ENCODE assay signal across 12 mouse cellular contexts in the genomic region with DNA sequence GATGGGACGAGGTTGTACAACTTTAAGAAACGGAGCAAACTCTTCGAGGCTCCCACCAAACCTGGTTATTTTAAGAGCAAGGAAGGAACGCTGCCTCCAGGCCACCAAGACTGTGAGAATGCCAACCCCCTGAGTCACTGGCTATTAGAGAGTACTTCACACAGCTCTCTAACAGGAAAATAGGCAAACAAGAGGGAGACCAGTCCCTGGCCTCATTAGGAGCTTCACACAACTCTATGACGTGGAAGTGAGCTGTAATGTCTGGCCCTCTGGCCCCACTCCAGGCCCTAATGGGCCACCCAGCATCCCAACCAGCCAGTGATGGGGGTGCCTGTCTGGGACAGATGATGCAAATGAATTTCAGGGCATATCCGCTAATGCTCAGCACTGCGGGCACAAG. TPM values are rescaled to one million over a fixed set of nuclear protein-coding genes. Genes with fewer than 3 reads are reported as not detected.
DNase-seq lines count a peak whose midpoint lies in the region; ATAC-seq and TF ChIP-seq lines count a peak whose summit lies in the region.
"Had no signal": no experiment of that assay in that cellular context is flagged by ENCODE, and none has a peak within 500 bp of the region (broad histone marks: within the 10 kb centered on the region; RNA-seq: fewer than 3 reads in every experiment).

No protein-coding gene starts in this region.

- no peaks in the 10 kb centered on the region; the same call in 1 of the 2 replicates for H3K4me1 ChIP-seq in testis, adult 2 months (ENCODE audit: control insufficient read depth, insufficient read depth, low read length)
- peaks cover 27% of the 10 kb centered on the region for H3K4me1 ChIP-seq in limb, embryonic 13.5 days
- H3K4me1 ChIP-seq in stomach, postnatal 0 days (replicated peaks; ENCODE audit: control insufficient read depth, insufficient read depth), result peaks cover 3% of the 10 kb centered on the region; the same call in 1 of the 2 replicates
- H3K4me1 ChIP-seq in hindbrain, embryonic 11.5 days (replicated peaks; ENCODE audit: control insufficient read depth, insufficient read depth, low read length), result no peaks in the 10 kb centered on the region

- ATAC-seq in limb, embryonic 13.5 days (ENCODE audit: low FRiP score, low read depth), result 0 out of 2 replicates have a peak, but pooled peaks have one; percentile 34
- ATAC-seq in stomach, postnatal 0 days (ENCODE audit: low FRiP score, low TSS enrichment), result peak; percentile 80
- no peak for ATAC-seq in hindbrain, embryonic 11.5 days (ENCODE audit: low FRiP score)

- H3K9me3 ChIP-seq in limb, embryonic 13.5 days, result no peaks in the 10 kb centered on the region; the same call in 1 of the 2 replicates
- no peaks in the 10 kb centered on the region for H3K9me3 ChIP-seq in stomach, postnatal 0 days (ENCODE audit: control insufficient read depth, low read length)
- H3K9me3 ChIP-seq in hindbrain, embryonic 11.5 days (ENCODE audit: control insufficient read depth, low read length), result no peaks in the 10 kb centered on the region

- H3K27me3 ChIP-seq in testis, adult 2 months (ENCODE audit: control insufficient read depth, insufficient read depth, low read length), result no peaks in the 10 kb centered on the region
- H3K27me3 ChIP-seq in limb, embryonic 13.5 days, result no peaks in the 10 kb centered on the region
- no peaks in the 10 kb centered on the region for H3K27me3 ChIP-seq in stomach, postnatal 0 days (ENCODE audit: control insufficient read depth, insufficient read depth, low read length)
- H3K27me3 ChIP-seq in hindbrain, embryonic 11.5 days (ENCODE audit: control insufficient read depth, insufficient read depth, low read length), result no peaks in the 10 kb centered on the region

- H3K4me2 ChIP-seq in limb, embryonic 13.5 days (replicated peaks), result no peak overlapping the region
- H3K4me2 ChIP-seq in stomach, postnatal 0 days (replicated peaks; ENCODE audit: low read depth), result no peak overlapping the region
- no peak overlapping the region for H3K4me2 ChIP-seq in hindbrain, embryonic 11.5 days (replicated peaks; ENCODE audit: low read depth, low read length)

- H3K36me3 ChIP-seq in testis, adult 2 months (ENCODE audit: control insufficient read depth, insufficient read depth, low read length), result no peaks in the 10 kb centered on the region
- H3K36me3 ChIP-seq in limb, embryonic 13.5 days, result peaks cover 3% of the 10 kb centered on the region; the same call in 1 of the 2 replicates
- no peaks in the 10 kb centered on the region; the same call in 1 of the 2 replicates for H3K36me3 ChIP-seq in stomach, postnatal 0 days (ENCODE audit: control insufficient read depth, insufficient read depth, low read length)
- no peaks in the 10 kb centered on the region for H3K36me3 ChIP-seq in hindbrain, embryonic 11.5 days (ENCODE audit: control insufficient read depth, insufficient read depth, low read length)

- TF ChIP-seq CTCF in testis, adult 2 months (IDR thresholded peaks at IDR 0.05; ENCODE audit: control insufficient read depth, insufficient read depth, insufficient replicate concordance, low read depth, low read length), result no peak
- TF ChIP-seq CTCF in stomach, postnatal 0 days (IDR thresholded peaks at IDR 0.05; ENCODE audit: low read depth), result no peak

- no peak overlapping the region for H3K4me3 ChIP-seq in testis, adult 2 months (ENCODE audit: control insufficient read depth, low read depth, low read length)
- no peak overlapping the region for H3K4me3 ChIP-seq in limb, embryonic 13.5 days
- H3K4me3 ChIP-seq in stomach, postnatal 0 days (ENCODE audit: low read depth, low read length), result no peak overlapping the region
- H3K4me3 ChIP-seq in hindbrain, embryonic 11.5 days (ENCODE audit: low read depth, low read length), result no peak overlapping the region
- H3K4me3 ChIP-seq: hindbrain, embryonic 10.5 days; megakaryocyte, embryonic 14.5 days had no signal

- peak overlapping the region; percentile 72 for H3K27ac ChIP-seq in testis, adult 2 months (ENCODE audit: control insufficient read depth, insufficient read depth, low read depth, low read length)
- H3K27ac ChIP-seq in limb, embryonic 13.5 days, result peak overlapping the region; percentile 72; the same call in 1 of the 2 replicates
- 0 out of 2 replicates have a peak overlapping the region, but pooled peaks have one; percentile 40 for H3K27ac ChIP-seq in stomach, postnatal 0 days (replicated peaks)
- H3K27ac ChIP-seq in hindbrain, embryonic 11.5 days (ENCODE audit: low read depth, low read length), result no peak overlapping the region

- TF ChIP-seq EP300 in stomach, postnatal 0 days (optimal IDR thresholded peaks at IDR 0.05), result no peak

- no peak overlapping the region for H3K9ac ChIP-seq in limb, embryonic 13.5 days
- no peak overlapping the region for H3K9ac ChIP-seq in stomach, postnatal 0 days (ENCODE audit: low read length)
- H3K9ac ChIP-seq in hindbrain, embryonic 11.5 days (ENCODE audit: low read depth, low read length), result no peak overlapping the region

- TF ChIP-seq POLR2A in testis, adult 2 months (IDR thresholded peaks at IDR 0.05; ENCODE audit: control insufficient read depth, low read depth, low read length), result no peak

- no peak for DNase-seq in testis, postnatal 14 days (ENCODE audit: low spot score)
- DNase-seq in gastrocnemius, postnatal 25 days, result peak; percentile 73
- peak; percentile 22 for DNase-seq in stomach, postnatal 0 days (ENCODE audit: low spot score)
- DNase-seq in right cerebral cortex, adult 18-20 months, result no peak
- DNase-seq in hindbrain, embryonic 11.5 days (ENCODE audit: low spot score), result no peak
- no peak for DNase-seq in kidney, postnatal 36 days
- DNase-seq: embryo, embryonic 11 days; thymus, postnatal 4 days had no signal

- 55% methylated on average over 7 of the region's 7 CpGs for WGBS in limb, embryonic 13.5 days
- WGBS in stomach, postnatal 0 days, result 57% methylated on average over 7 of the region's 7 CpGs
- 88% methylated on average over 7 of the region's 7 CpGs for WGBS in hindbrain, embryonic 11.5 days

RNA-seq across cellular contexts. Expression of a gene that starts 17.8 kb away (rescaled TPM):
- polyA plus RNA-seq in testis, adult 2 months (2012; rRNA removed), result 3.3 and 4.4 TPM in 2 replicates
- 100 to 1,000 TPM; 216 to 239 TPM for total RNA-seq in gastrocnemius, postnatal 25 days (2021)
- 0.93 and 0.98 TPM in 2 replicates for polyA plus RNA-seq in limb, embryonic 13.5 days (2015; fragmentation: Nextera tagmentation; extraction: Ambion mirVana)
- polyA plus RNA-seq in stomach, postnatal 0 days (2015; fragmentation: Nextera tagmentation; extraction: Ambion mirVana), result 13.7 and 17.1 TPM in 2 replicates
- 2.3 and 2.4 TPM in 2 replicates for polyA plus RNA-seq in hindbrain, embryonic 11.5 days (2014; fragmentation: Nextera tagmentation; extraction: Ambion mirVana)

Comparison
In these comparisons a context has a peak if more than half of its experiments do, and no peak if none do; other contexts are left out.
1. DNase-seq: peak in gastrocnemius, postnatal 25 days (single experiment) and stomach, postnatal 0 days (single experiment); none in testis, postnatal 14 days (single experiment), right cerebral cortex, adult 18-20 months (single experiment), hindbrain, embryonic 11.5 days (single experiment) and kidney, postnatal 36 days (0 of 2).